Mouse (Mus musculus) stomach, embryonic 16.5 days (tissue): ENCODE results near the gene Becn1. TPM values are rescaled to one million over a fixed set of nuclear protein-coding genes. Genes with fewer than 3 reads are reported as not detected.

ENCODE experiments used
- ATAC-seq: fragments of 200-750 bp; cut with Nextera tagmentation; 2 replicates; pipeline ENCODE4 v1.8.0; 2017; ENCODE audit warnings: moderate number of reproducible peaks, moderate TSS enrichment; ENCODE audit not compliant: insufficient read depth, low FRiP score
- H3K27ac ChIP-seq: fragments of 300-500 bp; sonication (generic); 2 replicates; pipeline ENCODE4 v1.5.1; 2014; ENCODE audit warnings: low read length
- H3K27me3 ChIP-seq: fragments of 300-500 bp; sonication (generic); 2 replicates; pipeline ENCODE4 v1.6.1; 2014; ENCODE audit warnings: low read length, control low read depth, mixed read lengths; ENCODE audit not compliant: control insufficient read depth, insufficient read depth
- H3K36me3 ChIP-seq: fragments of 300-500 bp; sonication (generic); 2 replicates; pipeline ENCODE4 v1.6.1; 2014; ENCODE audit warnings: low read length; ENCODE audit not compliant: control insufficient read depth, insufficient read depth
- H3K4me1 ChIP-seq: fragments of 300-500 bp; sonication (generic); 2 replicates; pipeline ENCODE4 v1.6.1; 2014; ENCODE audit warnings: low read length, control low read depth, mixed read lengths; ENCODE audit not compliant: control insufficient read depth, insufficient read depth
- H3K4me2 ChIP-seq: fragments of 300-500 bp; sonication (generic); 2 replicates; pipeline ENCODE4 v1.6.1; 2014; ENCODE audit warnings: low read depth, low read length, mixed read lengths
- H3K4me3 ChIP-seq: fragments of 300-500 bp; sonication (generic); replicated peaks from 2 replicates; pipeline ENCODE4 v1.5.1; 2014; ENCODE audit warnings: mild to moderate bottlenecking, low read length
- H3K9ac ChIP-seq: fragments of 300-500 bp; sonication (generic); 2 replicates; pipeline ENCODE4 v1.6.1; 2014; ENCODE audit warnings: low read length
- H3K9me3 ChIP-seq: fragments of 300-500 bp; sonication (generic); replicated peaks from 2 replicates; pipeline ENCODE4 v1.6.1; 2016; ENCODE audit warnings: low read length, control low read depth; ENCODE audit not compliant: control insufficient read depth
- WGBS: fragments of 180-500 bp; shearing (Covaris S2); extraction: QIAGEN DNeasy Blood & Tissue Kit; methylation state at CpG from one replicate; pipeline ENCODE4 v1.1.7; 2014; 5-methylcytosine and 5-hydroxymethylcytosine counted together
- polyA plus RNA-seq: library from polyadenylated mRNA; unstranded; fragments of >200 nt; fragmentation: Nextera tagmentation; extraction: Ambion mirVana; gene quantifications from 2 replicates; pipeline ENCODE4 v1.2.1, GENCODE M21; 2015

Becn1 gene
- 143 and 147 TPM in 2 replicates for polyA plus RNA-seq

DNA sequence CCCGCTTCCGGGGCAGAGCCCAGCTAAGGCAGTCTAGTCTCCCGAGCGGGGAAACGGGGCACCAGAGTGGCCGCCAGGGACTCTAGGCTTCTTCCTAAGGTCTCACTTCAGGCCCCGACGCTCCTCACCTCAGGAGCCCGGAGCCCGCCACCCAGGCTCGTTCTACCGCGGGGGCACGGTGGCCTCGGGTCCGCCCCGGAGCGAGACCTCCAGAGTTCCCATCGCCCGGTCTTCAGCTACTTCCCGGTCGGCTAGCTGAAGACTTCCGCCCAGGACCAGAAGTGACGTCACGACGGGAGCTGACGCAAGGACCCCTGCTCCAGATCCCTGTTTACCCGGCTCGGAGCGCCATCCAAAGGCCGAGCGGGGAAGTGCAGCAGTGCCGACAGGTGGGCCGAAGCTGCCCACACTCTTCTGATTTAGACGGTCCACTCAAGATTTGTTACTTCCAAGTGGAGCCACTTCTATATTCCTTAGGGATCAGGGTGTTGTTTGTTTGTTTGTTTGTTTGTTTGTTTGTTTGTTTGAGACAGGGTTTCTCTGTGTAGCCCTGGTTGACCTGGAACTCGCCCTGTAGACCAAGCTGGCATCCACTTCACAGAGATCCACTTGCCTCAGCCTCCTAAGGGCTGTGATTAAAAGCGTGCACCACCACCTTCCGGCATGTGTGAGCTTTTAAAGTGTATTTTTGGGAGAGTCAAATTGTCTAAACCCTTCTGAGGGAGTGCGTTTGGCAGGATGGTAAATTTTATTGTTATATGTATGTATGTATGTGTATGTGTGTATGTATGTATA lies at the start of gene Becn1:
Becn1 (minus strand) TSS at position 283 of the 795 bp plus-strand sequence.
- Histone ChIP-seq H3K36me3 (no peaks in the 10 kb centered on the region), H3K4me3 (peak within 1 kb of the TSS; percentile 93), H3K4me1 (peaks cover 9% of the 10 kb centered on the region; the same call in 1 of the 2 replicates), H3K27ac (peak within 1 kb of the TSS; percentile 61), H3K27me3 (no peaks in the 10 kb centered on the region), H3K9me3 (no peaks in the 10 kb centered on the region), H3K9ac (peak within 1 kb of the TSS; percentile 91), H3K4me2 (peak within 1 kb of the TSS; percentile 98)
- ATAC-seq = peak; percentile 94
- 6% methylated on average over 39 of the region's 39 CpGs for WGBS

DNA sequence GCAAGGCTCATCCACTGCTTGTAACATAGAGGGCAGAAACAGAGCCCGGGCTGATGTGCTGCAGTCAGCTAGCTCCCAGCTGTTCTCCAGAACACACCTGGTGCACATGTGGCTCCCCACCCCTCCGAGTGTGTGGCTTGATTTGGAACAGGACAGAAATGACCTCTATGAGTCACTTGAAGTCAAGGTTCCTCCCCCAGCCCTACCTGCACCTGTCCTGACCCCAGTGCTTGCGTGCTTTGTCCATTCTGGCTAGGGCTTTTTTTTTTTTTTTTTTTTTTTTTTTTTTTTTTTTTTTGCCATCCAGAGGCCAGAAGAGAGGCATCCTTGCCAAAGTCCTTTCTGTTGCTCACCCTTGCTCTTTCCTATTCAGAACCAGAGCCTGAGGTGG lies 49.6 kb upstream of the Becn1 start:
- H3K36me3 ChIP-seq = no peaks in the 10 kb centered on the region
- WGBS = 46% methylated on average over 3 of the region's 3 CpGs
- ATAC-seq = no peak

GRCm38 (mm10) chr11:101351100-101351720 lies 49.1 kb upstream of the Becn1 start:
- H3K27ac ChIP-seq = no peak overlapping the region
- H3K9ac ChIP-seq = no peak overlapping the region
- no peaks in the 10 kb centered on the region for H3K27me3 ChIP-seq
- no peak overlapping the region for H3K4me3 ChIP-seq
- no peak for ATAC-seq
- H3K4me1 ChIP-seq = no peaks in the 10 kb centered on the region
- no peaks in the 10 kb centered on the region for H3K9me3 ChIP-seq
- 44% methylated on average over 11 of the region's 11 CpGs for WGBS
- no peaks in the 10 kb centered on the region for H3K36me3 ChIP-seq
- no peak overlapping the region for H3K4me2 ChIP-seq

More for the DNA sequence above, 49.6 kb upstream of the Becn1 start:
- Histone ChIP-seq H3K9ac (no peak overlapping the region), H3K9me3 (no peaks in the 10 kb centered on the region), H3K4me2 (no peak overlapping the region), H3K27me3 (no peaks in the 10 kb centered on the region), H3K27ac (no peak overlapping the region), H3K4me1 (no peaks in the 10 kb centered on the region), H3K4me3 (no peak overlapping the region)

GRCm38 (mm10) chr11:101349216-101349615 lies 47.1 kb upstream of the Becn1 start:
- no peak for ATAC-seq
- no peak overlapping the region for H3K27ac ChIP-seq
- no peaks in the 10 kb centered on the region for H3K36me3 ChIP-seq
- H3K4me2 ChIP-seq = no peak overlapping the region
- H3K4me3 ChIP-seq = no peak overlapping the region
- no peaks in the 10 kb centered on the region for H3K9me3 ChIP-seq
- no peaks in the 10 kb centered on the region for H3K4me1 ChIP-seq
- H3K9ac ChIP-seq = no peak overlapping the region
- WGBS = 71% methylated on average over 3 of the region's 3 CpGs
- no peaks in the 10 kb centered on the region for H3K27me3 ChIP-seq

GRCm38 (mm10) chr11:101348774-101349173 lies 46.7 kb upstream of the Becn1 start:
- no peaks in the 10 kb centered on the region for H3K36me3 ChIP-seq
- H3K4me3 ChIP-seq = no peak overlapping the region
- ATAC-seq = no peak
- H3K9me3 ChIP-seq = no peaks in the 10 kb centered on the region
- no peak overlapping the region for H3K27ac ChIP-seq
- H3K9ac ChIP-seq = no peak overlapping the region
- WGBS = 70% methylated on average over 7 of the region's 7 CpGs
- H3K4me2 ChIP-seq = no peak overlapping the region
- no peaks in the 10 kb centered on the region for H3K27me3 ChIP-seq
- H3K4me1 ChIP-seq = no peaks in the 10 kb centered on the region

DNA sequence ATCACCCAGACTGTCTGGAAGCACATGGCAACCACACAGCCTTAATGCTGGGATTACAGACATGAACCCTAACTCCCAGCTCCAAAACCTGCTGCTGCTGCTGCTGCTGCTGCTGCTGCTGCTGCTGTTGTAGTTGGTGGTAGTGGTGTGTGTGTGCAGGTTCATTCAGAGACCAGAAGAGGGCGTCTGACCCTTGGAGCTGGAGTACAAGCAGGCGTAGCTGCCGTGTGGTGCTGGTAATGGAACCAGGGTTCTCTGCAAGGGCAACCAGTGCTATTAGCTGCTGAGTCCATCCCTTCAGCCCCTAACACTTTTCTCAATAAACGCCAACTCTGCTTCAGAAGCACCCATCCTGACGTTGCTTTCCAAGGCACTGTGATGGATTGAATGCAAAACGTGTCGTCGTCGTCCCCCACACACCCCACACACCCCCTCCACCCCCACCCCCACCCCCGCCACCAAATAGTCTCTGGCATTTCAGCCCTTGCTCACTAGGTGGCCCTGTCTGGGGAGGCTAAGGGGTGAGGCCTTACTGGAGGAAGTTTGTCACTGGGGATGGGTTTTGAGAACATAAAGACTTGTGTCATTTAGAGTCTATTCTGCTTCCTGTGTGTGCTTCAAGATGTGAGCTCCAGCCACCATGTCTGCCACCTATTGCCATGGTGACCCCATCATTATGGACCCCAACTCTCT lies 45.1 kb upstream of the Becn1 start:
- H3K36me3 ChIP-seq = no peaks in the 10 kb centered on the region
- no peak overlapping the region for H3K4me3 ChIP-seq
- H3K9me3 ChIP-seq = no peaks in the 10 kb centered on the region
- no peak overlapping the region for H3K9ac ChIP-seq
- H3K27me3 ChIP-seq = no peaks in the 10 kb centered on the region
- H3K4me1 ChIP-seq = no peaks in the 10 kb centered on the region
- H3K27ac ChIP-seq = no peak overlapping the region
- 66% methylated on average over 10 of the region's 10 CpGs for WGBS
- no peak for ATAC-seq
- H3K4me2 ChIP-seq = no peak overlapping the region

DNA sequence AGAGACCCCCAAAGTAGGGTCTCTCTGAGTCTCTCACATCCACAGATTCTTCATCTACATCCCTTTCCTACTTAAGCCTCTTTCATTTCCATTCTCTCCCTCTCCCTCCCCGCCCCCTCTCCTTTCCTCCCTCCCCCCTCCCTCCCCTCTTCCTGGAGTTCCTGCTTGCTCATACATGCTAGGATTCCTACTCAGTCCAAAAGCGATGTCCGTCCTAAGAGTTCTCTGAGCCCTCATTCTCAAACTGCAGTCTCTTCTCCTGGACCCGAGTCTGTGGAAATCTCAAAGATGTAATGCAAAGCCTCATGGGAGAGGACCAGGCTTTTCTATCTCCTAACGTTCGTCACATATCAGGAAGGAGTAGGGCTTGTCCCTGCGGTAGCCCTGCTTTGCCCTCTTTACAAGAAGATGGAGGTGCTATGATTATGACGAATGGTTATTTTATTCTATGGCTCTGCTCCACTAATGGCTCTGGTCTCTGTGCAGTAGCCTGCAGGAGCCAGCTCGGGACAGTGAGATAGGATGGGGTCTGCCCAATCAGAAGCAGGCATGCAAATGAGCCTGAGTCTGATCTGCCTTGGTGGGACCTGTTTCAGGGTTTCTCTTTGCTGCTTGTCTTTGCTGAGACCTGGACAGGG lies 36.2 kb upstream of the Becn1 start:
- Histone ChIP-seq H3K4me1 (peaks cover 17% of the 10 kb centered on the region), H3K27ac (0 out of 2 replicates have a peak overlapping the region, but pooled peaks have one; percentile 12), H3K4me2 (peak overlapping the region; percentile 51), H3K27me3 (no peaks in the 10 kb centered on the region), H3K4me3 (peak overlapping the region; percentile 25), H3K36me3 (no peaks in the 10 kb centered on the region), H3K9ac (peak overlapping the region; percentile 19), H3K9me3 (no peaks in the 10 kb centered on the region)
- under 1% methylated on average over 8 of the region's 9 CpGs for WGBS
- ATAC-seq = peak; percentile 69

DNA sequence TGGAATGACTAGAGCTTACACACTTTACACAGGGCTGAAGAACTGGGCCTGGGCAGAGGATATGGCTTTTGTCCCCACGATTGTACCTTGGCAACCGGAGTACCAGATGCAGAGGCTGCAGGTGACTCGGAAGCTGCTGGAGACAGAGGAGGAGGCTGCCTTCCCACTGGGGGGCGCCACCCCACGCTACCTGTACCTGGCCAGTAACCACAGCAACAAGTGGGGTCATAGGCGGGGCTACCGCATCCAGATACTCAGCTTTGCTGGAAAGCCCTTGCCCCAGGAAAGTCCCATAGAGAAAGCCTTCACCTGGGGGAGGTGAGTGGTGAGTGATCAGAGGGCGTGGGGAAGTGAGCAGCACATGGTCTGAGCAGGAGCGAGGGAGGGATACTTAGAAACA lies 33.6 kb upstream of the Becn1 start:
- Histone ChIP-seq H3K27me3 (no peaks in the 10 kb centered on the region), H3K36me3 (no peaks in the 10 kb centered on the region), H3K27ac (no peak overlapping the region), H3K9me3 (no peaks in the 10 kb centered on the region), H3K9ac (no peak overlapping the region), H3K4me2 (no peak overlapping the region), H3K4me3 (no peak overlapping the region), H3K4me1 (peaks cover 17% of the 10 kb centered on the region)
- WGBS = 74% methylated on average over 9 of the region's 9 CpGs
- ATAC-seq = no peak
